Mouse (Mus musculus): ENCODE data around the gene Cops3. TPM values are rescaled to one million over a fixed set of nuclear protein-coding genes. Genes with fewer than 3 reads are reported as not detected.
A peak's percentile ranks its signal among the peaks of the same experiment; 100 is the strongest.
"Not testable (repeated sequence)": the region's sequence is repeated elsewhere in the genome, so short reads cannot be mapped to it uniquely, and the experiment has no call there.

The Cops3 gene
- 10 to 100 TPM; 64.3 to 70.6 TPM for total RNA-seq (2021)

DNA sequence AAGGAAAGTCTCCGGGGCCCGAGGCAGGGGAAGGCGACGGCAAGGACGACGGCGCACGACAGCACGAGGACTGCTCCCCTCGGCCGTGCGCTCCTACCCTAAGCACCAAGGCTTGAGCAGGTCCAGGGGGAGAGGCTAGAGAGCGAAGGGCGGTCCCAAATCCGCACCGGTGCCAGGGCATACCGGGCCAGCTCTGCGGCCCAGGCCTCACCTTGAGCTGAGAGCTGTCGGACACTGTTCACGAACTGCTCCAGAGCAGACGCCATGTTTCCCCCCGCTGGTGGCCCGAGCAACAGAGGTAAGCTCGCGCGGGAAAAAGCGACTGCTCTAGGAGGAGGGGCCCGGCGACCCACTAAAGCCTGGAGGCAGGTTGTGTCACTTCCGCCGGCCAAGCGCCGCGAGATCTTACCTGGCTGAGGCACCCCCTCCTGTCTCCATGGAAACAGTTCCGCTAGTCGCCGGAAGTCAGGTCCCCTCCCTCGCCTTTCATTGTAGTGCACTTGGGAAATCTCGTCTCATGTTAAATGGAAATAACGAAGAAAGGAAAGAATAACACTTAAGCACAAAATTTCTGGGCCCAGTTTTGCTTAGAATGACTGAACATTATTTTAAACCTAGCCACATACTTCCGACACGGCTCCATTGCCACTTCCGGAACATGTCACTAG is at the start of gene Cops3:
Gene Cops3, minus strand, starts transcription at position 380 of the 668 bp plus-strand sequence.
- DNase-seq (ENCODE audit: low spot score in 2 of 2), result peak; percentile 92 to 93
- intact Hi-C loops (cut with DNase I), result no loop called here

DNA sequence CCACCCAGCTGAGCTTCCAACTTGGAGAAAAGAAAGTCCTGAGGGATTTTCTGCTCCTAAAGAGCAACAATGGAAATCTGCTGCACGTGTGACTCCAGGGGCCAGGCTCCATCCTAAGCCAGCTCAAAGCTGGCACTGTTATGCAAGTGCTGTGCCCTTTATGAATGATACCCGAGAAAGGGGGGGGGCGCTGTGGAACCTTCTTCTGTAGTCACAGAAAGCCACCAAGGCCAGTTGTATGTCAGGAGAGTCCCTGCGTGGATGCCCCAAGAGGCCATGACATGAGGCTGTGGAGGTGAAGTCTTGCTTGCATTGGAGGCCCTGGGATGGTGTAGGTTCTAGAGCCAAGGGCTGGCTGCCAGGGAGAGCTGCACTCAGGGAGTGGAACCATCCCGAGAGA is 48.5 kb upstream of the Cops3 start:
- no peak for DNase-seq (ENCODE audit: low spot score in 2 of 2)
- intact Hi-C loops (cut with DNase I), result no loop called here

DNA sequence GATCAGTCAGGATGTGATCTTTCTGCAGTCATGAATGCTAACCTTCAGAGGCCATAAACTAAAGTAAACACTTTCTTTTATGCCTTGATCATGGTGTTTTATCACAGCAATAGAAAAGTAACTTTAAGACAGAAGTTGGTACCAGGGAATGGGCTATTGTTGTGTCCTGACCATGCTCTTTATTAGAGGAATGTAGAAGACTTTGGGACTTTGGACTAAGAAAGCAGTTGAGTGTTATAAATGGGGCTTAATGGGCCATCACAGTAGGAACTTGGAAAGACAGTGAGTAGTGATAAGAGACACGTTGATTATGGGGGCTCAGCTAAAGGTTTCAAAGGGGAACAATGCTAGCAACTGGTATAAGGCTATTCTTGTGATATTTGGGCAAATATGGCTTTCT is 47.3 kb upstream of the Cops3 start:
- DNase-seq (ENCODE audit: low spot score in 2 of 2), result no peak
- intact Hi-C loops (cut with DNase I), result no loop called here

DNA sequence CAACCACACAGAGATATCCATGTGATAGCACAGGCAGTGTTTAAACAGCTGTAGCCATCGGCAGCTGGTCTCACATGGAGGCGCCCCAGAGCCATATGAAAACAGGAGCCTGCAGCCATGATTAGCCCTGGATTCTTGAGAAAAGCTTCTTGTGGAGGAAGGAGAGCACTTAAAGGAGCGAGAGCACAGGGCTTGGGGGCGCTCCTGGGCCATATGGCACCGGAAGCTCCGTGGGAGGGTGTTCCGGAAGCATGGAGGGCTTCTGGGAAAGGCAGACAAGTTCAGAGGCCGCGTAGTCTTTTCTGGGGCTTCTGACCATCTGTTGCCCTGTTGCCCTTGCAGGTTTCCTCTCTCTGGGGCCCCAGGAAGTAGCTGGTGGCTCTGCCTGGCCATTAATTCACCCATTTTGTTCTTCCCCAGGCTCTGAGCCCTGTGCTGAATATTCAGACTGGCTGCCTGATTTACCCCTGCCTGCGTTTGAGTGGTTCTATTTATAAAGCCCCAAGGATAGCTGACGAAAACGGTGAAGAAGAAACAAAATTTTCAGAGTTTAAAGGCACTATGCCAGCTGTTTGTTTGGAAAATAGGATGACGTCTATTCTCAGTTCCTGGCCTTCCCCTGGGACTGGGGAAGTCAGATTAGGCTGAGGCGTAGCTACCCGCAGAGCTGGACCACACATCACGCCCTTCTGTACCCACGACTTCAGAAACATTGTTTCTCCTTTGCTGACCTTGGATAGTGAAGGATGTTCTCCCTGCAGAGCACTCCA is 45.8 kb upstream of the Cops3 start:
- intact Hi-C loops (cut with DNase I), result no loop called here
- DNase-seq (ENCODE audit: low spot score in 2 of 2), result no peak

DNA sequence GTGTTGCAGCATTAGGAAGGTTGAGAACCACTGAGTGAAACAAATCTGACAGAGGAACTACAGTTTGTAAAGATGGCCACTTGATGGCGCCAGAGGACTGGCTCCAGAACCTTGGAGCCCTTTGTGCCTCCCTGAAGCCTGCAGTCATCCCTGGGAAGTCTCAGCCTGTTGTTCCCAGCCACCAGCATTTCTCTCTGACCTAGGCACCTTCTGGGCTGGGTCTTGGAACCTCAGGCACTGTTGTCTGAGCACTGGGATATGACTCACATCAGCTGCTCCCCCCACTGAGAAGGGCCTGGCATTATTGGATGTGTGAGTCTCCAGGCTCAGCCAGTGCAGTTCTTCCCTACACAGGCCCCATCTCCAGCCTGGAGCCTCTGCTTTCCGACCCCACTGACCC is 40.4 kb upstream of the Cops3 start:
- intact Hi-C loops (cut with DNase I), result loop anchor here (1.0 to 5.0 kb wide), 3 partner anchors 87 to 197 kb away; no protein-coding TSS in a partner anchor
- DNase-seq (ENCODE audit: low spot score in 2 of 2), result peak; percentile 76 to 79

DNA sequence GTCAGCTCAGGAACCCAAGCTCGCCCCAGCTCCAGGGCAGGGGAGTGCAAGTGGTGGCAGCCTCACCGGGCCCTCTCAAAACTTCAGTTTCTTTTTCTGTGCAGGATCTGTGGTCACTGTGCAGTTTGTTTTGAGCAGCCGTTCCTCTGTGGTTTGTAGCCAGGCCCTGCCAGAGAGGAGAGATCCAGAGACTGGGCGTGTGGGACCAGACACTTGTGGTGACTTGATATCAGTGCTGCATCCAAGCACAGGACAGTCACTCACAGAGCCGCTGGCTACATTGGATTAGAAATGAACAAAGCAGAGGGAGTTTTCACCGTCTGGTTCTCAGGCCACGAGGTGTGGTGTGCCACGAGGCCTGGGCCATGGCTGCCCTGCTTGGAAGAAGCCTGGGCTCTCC is 32.5 kb upstream of the Cops3 start:
- intact Hi-C loops (cut with DNase I), result no loop called here
- no peak for DNase-seq (ENCODE audit: low spot score in 2 of 2)

DNA sequence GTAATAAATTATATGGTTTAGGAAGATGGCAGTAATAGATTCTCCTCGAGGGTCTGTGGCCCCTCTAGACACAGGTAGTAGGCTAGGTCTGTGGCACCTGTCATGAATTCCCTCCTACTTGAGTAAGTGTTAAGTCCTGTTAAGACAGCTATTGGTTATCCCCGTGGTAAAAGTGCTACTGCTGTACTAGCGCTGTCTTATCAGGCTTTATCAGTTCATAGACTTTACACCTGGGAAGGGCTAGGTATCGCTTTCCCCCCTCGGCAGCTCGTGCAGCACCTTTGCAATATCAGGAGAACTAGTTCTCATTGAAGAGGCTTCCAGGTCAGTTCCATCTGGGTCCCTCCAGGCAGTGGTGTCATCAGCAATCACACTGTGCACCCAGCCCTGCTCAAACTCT is 24.7 kb upstream of the Cops3 start:
- intact Hi-C loops (cut with DNase I), result no loop called here
- DNase-seq (ENCODE audit: low spot score in 2 of 2), result no peak

DNA sequence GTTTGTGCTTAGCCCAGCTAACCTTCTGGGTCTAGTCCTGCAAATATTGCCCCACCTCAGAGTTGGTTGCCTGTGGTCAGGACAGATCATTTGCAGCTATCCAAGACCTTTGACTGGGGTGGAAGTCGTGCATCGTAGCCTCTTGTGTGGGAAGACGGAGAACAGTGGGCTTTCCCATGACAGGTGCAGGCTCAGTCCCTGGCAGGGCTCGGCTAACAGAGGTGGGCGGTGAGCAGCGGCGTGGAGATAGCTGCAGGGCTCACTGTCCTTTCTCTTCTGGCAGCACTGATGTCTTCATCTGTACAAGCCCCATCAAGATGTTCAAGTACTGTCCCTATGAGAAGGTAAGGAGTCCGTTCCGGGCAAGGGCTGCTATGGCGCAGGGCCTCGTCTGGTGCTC is 20.8 kb upstream of the Cops3 start:
- peak; percentile 19 to 28 for DNase-seq (ENCODE audit: low spot score in 2 of 2)

DNA sequence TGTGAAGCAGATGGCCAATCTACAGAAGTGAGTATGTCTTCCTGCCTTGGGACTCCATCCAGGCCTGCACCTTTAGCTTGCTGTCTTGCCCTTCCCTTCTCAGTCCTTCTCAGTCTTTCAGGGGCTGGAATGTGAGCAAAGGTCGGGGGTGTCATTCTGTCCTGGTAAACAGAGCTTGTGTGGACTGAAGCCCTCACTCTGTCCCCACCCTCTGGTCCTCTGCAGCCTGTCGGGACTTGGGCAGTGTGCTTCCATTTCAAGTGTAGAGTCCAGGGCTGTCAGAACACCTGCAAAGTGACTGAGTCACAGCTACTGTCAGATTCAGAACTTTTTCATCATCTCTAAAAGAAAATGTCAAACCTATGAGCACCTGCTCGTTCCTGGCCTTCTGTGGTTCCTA is 13.2 kb upstream of the Cops3 start:
- no peak for DNase-seq (ENCODE audit: low spot score in 2 of 2)
- intact Hi-C loops (cut with DNase I), result no loop called here

More for the DNA sequence above, 20.8 kb upstream of the Cops3 start:
- intact Hi-C loops (cut with DNase I), result no loop called here

DNA sequence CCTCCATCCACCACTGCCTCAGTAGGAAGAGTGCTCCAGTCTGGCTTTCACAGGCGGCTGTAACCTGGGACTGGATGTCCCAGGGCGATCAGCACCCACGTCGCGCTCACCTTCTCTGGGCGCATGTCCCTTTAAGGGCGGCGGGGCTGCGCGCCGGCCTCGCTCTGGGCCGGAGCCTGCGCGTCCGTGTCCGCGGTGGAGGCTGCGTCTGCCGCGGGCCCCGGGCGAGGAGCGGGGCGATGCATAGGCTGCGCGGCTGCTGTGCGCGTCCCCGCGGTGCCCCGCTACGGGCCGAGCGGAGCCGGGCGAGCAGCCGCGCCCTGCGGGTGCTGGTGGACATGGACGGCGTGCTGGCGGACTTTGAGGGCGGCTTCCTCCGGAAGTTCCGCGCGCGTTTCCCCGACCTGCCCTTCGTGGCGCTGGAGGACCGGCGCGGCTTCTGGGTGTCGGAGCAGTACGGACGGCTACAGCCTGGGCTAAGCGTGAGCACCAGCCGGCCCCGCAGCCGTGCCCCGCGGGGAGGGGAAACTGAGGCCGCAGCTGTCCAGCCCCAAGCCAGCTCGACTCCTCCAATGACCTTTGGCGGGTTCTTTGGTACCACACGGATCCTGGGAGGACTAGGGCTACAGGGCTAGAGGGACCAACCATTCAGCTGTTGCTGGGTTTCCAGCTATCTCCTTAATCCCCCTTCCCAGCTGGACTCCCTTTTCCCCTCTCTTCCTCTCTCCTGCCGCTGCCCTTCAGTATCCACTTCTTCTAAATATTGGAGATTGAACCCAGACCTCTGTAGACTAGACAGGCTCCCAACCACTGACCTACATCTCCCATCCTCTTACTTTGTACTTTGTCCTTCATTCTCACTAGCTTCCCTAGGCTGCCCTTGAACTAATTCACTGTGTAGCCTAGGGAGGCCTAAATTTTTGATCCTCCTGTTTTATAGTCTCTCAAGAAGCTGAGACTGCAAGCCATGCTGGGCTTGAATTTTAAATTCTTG is 8.6 kb upstream of the Cops3 start:
- DNase-seq (ENCODE audit: low spot score in 2 of 2), result peak; percentile 83 to 85
- intact Hi-C loops (cut with DNase I), result no loop called here

DNA sequence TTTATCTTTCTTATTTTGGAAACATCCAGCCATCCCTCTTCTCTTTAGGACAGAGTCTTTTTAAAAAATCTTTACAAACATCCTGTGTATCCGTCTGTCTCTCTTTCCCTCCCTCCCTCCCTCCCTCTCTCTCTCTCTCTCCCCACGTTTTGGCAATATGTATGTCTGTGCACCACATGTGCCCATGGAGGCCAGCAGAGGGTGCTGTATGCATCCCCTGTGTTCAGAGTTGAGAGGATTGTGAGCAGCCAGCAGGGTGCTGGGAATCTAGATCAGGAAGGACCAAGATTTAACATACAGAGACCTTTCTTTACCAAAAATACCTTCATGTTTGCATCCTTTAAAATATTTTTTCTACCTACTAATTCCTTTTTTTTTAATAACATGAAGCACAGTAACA is 7.5 kb upstream of the Cops3 start:
- intact Hi-C loops (cut with DNase I), result no loop called here
- DNase-seq (ENCODE audit: low spot score in 2 of 2), result no peak

DNA sequence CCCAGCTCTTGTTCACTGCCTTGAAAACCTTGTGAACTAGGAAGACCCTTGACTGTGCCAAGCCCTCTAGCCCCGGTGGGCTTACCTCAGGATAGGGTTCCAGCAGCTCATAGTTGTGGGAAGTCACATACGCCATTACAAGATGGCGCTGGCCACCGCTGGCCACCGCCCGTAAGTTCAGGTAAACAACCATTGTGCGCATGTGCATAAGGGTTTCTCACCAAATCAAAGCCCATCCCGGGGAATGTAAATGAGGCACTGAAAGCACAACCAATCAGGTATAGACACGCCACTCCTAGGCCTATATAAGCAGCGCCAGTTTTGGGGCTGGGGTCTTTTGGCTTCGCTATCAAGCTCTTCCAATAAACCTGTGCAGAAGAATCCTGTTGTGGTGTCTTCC is 6.7 kb upstream of the Cops3 start:
- intact Hi-C loops (cut with DNase I), result no loop called here
- no peak for DNase-seq (ENCODE audit: low spot score in 2 of 2)

DNA sequence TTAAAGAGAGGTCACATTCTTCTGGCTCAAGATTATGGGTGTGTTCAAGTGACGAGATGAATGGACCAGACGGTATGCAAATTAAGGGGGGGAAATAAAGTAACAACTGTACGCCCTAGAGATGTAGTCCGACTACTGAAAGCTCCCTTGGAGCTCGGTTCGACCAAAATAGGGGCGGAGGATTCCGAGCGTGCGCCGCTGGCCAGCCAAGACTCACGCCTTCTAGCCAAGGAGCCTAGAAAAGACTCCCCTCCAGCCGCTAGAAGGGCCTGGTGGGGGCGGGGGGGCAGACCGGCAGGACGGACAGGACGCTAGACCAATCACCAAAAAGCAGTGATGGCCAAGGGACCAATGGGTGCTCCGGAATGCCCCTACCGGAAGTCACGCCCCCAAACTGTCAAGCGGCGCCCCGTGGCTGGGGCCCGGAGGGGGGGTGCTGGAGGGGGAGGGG is 605 bp downstream of the Cops3 start, which contains the start of gene Nt5m:
Gene Nt5m, plus strand, starts transcription at position 440 of the 451 bp plus-strand sequence.
- DNase-seq (ENCODE audit: low spot score in 2 of 2), result peak; percentile 93 to 94
- intact Hi-C loops (cut with DNase I), result no loop called here

DNA sequence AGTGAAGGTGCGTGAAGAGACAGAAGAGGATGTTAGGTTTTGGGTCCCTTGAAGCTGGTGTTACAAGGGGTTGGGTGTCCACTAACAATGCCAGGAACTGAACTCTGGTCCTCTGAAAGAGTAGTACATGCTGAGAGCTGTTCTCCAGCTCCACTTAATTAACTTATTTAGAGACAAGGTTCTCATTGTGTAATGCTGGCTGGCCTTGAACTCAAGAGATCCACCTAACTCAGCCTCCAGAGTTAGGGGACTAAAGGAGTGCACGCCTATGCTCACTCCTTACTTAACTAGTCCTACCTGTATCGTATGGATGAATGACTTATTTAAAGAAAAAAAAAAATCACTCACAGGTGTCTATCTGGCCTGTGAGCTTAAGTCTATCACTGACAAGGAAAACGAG is 1.2 kb downstream of the Cops3 start:
- intact Hi-C loops (cut with DNase I), result no loop called here

DNA sequence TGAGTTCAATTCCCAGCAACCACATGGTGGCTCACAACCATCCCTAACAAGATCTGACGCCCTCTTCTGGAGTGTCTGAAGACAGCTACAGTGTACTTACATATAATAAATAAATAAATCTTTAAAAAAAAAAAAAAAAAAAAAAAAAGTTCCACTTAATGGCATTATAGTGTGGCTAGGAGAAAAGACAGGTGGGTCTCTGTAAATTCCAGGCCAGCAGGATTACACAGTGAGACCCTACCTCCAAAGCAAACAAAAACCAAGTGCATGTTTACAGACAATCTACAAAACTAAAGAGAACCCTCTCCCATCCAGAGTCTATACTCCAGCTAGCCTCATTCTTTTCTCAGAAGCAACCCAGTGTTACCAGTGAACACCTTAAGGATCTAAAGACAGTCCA is 1.8 kb downstream of the Cops3 start:
- intact Hi-C loops (cut with DNase I), result not testable (repeated sequence)

More for the DNA sequence above, 1.2 kb downstream of the Cops3 start:
- DNase-seq (ENCODE audit: low spot score in 2 of 2), result no peak

DNA sequence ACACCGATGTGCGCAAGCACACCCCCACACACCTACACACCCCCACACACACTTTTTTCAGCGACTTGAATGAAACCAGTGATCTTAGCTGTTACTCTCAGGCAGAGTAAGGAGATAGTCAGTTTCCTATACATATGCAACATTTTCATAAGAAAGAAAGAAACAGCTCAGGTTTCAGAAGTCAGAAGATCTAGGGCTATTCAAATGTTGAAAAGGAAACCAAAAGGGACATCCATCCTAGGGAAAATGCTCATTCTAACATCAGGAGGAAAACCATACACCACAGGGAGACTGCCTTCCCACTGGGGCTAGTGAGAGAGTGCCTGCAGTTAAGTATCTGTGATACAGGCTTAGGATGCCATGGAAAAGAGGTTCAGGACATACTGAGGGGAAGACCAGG is 18.0 kb downstream of the Cops3 start:
- no peak for DNase-seq (ENCODE audit: low spot score in 2 of 2)
- intact Hi-C loops (cut with DNase I), result no loop called here

More for the DNA sequence above, 1.8 kb downstream of the Cops3 start:
- not testable (repeated sequence) for DNase-seq (ENCODE audit: low spot score in 2 of 2)

DNA sequence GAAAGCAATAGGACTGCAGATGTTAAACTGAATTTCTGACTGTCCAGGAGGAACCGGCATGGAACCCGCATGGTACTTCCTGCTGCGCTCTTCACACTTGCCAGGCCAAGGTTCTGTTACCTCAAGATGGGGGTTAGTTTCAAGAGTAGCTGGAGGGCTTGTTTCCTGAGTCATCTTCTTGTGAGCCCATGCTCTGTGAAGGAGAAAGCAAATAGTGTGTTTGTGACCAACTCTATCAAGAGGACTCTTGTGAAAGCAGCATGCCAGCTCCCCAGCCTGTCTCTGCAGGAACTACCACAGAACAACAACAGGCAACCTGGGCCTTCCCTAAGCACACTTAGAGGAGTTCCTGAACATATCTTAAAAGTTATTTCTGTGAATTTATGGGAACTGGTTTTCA is 21.7 kb downstream of the Cops3 start:
- intact Hi-C loops (cut with DNase I), result no loop called here
- no peak for DNase-seq (ENCODE audit: low spot score in 2 of 2)

DNA sequence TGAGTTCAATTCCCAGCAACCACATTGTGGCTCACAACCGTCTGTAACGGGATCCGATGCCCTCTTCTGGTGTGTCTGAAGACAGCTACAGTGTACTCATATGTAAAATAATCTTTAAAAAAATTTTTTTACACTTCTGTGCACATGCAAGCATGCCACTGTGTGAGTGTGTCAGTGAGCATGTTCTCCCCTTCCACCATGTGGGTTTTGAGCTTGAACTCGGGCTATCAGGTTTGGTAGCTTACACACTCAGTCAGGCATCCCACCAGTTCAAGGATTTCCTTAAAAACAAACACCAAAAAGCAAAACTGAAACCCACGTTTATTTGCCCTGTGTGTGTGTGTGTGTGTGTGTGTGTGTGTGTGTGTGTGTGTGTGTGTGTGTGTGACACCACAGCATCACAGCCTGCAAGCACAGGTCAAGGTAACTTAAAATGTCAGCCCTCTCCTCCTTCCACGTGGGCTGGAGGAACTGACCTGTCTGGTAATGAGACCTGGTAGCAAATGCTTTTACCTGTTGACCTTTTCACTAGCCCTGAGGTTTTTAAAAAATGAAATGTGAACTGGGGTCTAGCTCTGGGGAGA is 24.1 kb downstream of the Cops3 start:
- intact Hi-C loops (cut with DNase I), result no loop called here
- no peak for DNase-seq (ENCODE audit: low spot score in 2 of 2)

DNA sequence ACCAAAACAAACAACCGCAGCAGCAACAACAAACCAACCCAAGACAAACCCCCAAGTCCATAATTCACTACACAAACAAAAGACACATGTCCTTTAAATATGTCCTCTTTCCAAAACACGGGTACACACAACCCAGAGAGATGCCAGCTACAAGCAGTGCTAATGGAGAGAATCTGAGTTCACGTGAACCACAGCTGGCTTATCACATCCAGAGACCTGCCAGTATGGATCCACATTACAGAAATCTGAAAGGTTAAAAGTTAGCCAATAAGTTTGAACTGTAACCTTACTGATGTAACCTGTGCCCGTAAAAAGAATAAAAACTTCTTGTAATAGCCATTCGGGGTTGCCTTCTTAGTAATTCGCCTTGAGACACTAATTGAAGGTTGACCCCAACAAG is 24.7 kb downstream of the Cops3 start:
- intact Hi-C loops (cut with DNase I), result no loop called here
- no peak for DNase-seq (ENCODE audit: low spot score in 2 of 2)

DNA sequence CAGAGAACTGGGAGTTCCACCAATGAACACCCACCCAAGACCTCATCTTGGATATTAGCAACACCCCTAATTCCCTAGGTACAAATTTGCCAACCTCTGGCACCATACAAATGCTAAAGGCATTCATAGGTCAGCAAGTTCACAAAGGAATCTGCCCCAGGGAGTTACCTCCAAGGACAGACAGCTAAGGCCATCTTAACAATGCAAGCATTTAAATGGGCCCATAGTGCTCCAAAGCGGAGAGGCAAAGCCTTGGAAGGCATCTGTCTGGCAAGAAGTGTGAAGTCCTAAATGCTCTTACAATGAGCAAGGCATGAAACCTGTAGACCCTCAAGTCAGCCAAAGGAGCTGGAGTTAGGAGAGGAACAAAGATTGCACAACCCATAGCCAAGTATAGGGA is 25.3 kb downstream of the Cops3 start:
- no peak for DNase-seq (ENCODE audit: low spot score in 2 of 2)
- intact Hi-C loops (cut with DNase I), result no loop called here

Data from left cerebral cortex, postnatal 36 days (tissue).